Mouse (Mus musculus) kidney, embryonic 14.5 days (tissue): ENCODE measurements around the gene Pdhx. TPM values are rescaled to one million over a fixed set of nuclear protein-coding genes. Genes with fewer than 3 reads are reported as not detected.

ENCODE experiments used
- ATAC-seq: fragments of 200-750 bp; cut with Nextera tagmentation; 2 replicates; pipeline ENCODE4 v1.8.0; 2017; ENCODE audit warnings: moderate number of reproducible peaks, mild to moderate bottlenecking, moderate TSS enrichment, moderate library complexity; ENCODE audit not compliant: low FRiP score, low TSS enrichment
- H3K27ac ChIP-seq: fragments of 300-500 bp; sonication (generic); 2 replicates; pipeline ENCODE4 v1.5.1; 2014; ENCODE audit warnings: low read depth, mild to moderate bottlenecking, low read length, moderate library complexity, mixed read lengths
- H3K27me3 ChIP-seq: fragments of 300-500 bp; sonication (generic); 2 replicates; pipeline ENCODE4 v1.6.1; 2014; ENCODE audit warnings: mild to moderate bottlenecking, low read length; ENCODE audit not compliant: control insufficient read depth, insufficient read depth
- H3K36me3 ChIP-seq: fragments of 300-500 bp; sonication (generic); 2 replicates; pipeline ENCODE4 v1.6.1; 2014; ENCODE audit warnings: low read length, mixed read lengths; ENCODE audit not compliant: control insufficient read depth, insufficient read depth
- H3K4me1 ChIP-seq: fragments of 300-500 bp; sonication (generic); 2 replicates; pipeline ENCODE4 v1.6.1; 2014; ENCODE audit warnings: low read length, mixed read lengths; ENCODE audit not compliant: control insufficient read depth, insufficient read depth
- H3K4me2 ChIP-seq: fragments of 300-500 bp; sonication (generic); replicated peaks from 2 replicates; pipeline ENCODE4 v1.6.1; 2014; ENCODE audit warnings: low read depth, mild to moderate bottlenecking, low read length
- H3K4me3 ChIP-seq: fragments of 300-500 bp; sonication (generic); 2 replicates; pipeline ENCODE4 v1.5.1; 2014; ENCODE audit warnings: mild to moderate bottlenecking, low read length
- H3K9ac ChIP-seq: fragments of 300-500 bp; sonication (generic); 2 replicates; pipeline ENCODE4 v1.6.1; 2014; ENCODE audit warnings: low read depth, mild to moderate bottlenecking, low read length, moderate library complexity
- H3K9me3 ChIP-seq: fragments of 300-500 bp; sonication (generic); 2 replicates; pipeline ENCODE4 v1.6.1; 2016; ENCODE audit warnings: low read length; ENCODE audit not compliant: control insufficient read depth
- WGBS: fragments of 180-500 bp; shearing (Covaris S2); extraction: QIAGEN DNeasy Blood & Tissue Kit; methylation state at CpG from one replicate; pipeline ENCODE4 v1.1.7; 2014; 5-methylcytosine and 5-hydroxymethylcytosine counted together
- polyA plus RNA-seq: library from polyadenylated mRNA; unstranded; fragments of >200 nt; fragmentation: Nextera tagmentation; extraction: Ambion mirVana; gene quantifications from 2 replicates; pipeline ENCODE4 v1.2.1, GENCODE M21; 2014

Gene Pdhx
- polyA plus RNA-seq, 1 experiment from 2014 or later = 38.3 TPM

DNA sequence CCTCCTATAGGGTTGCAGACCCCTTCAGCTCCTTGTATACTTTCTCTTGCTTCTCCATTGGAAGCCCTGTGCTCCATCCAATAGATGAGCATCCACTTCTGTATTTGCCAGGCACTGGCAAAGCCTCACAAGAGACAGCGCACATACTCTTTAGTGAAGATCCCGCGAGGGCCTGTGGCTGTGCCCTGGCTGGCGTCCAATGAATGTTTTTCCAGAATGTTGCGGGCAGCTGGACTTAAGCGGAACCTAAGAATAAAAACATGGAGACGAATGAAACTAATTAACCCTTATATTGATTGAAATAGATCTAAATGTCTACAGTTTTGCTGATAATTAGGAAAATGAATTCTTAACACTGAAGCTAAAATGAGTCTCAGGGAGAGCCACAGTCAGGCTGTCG lies 32.4 kb downstream of the Pdhx start:
- Histone ChIP-seq H3K9ac (no peak overlapping the region), H3K4me2 (no peak overlapping the region), H3K36me3 (peaks cover 4% of the 10 kb centered on the region; the same call in 1 of the 2 replicates), H3K9me3 (no peaks in the 10 kb centered on the region), H3K4me3 (no peak overlapping the region), H3K4me1 (no peaks in the 10 kb centered on the region), H3K27ac (no peak overlapping the region), H3K27me3 (no peaks in the 10 kb centered on the region)
- no peak for ATAC-seq
- WGBS = 78% methylated on average over 8 of the region's 8 CpGs

DNA sequence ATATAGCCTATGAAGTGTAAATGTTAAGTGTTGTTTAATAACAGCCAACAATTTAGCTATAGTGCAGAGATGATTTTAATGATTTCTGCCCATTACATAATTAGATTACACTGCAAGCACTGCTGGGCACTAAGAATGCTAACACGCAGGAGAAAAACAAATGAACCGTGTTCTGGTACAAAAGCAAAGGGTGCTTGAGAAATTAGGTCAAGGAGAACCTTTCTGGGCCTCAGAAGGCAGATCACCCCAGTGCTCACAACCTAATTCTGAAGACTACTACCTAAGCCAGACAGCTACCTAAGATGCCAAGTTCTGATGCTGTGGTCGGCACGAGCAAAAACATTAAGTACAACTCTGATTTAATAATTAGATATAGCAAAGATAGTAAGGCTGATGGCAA lies 35.5 kb downstream of the Pdhx start:
- 83% methylated on average over 4 of the region's 4 CpGs for WGBS
- Histone ChIP-seq H3K4me1 (no peaks in the 10 kb centered on the region), H3K4me3 (no peak overlapping the region), H3K27me3 (no peaks in the 10 kb centered on the region), H3K9ac (no peak overlapping the region), H3K4me2 (no peak overlapping the region), H3K27ac (no peak overlapping the region), H3K36me3 (peaks cover 6% of the 10 kb centered on the region; the same call in 1 of the 2 replicates), H3K9me3 (no peaks in the 10 kb centered on the region)
- no peak for ATAC-seq

DNA sequence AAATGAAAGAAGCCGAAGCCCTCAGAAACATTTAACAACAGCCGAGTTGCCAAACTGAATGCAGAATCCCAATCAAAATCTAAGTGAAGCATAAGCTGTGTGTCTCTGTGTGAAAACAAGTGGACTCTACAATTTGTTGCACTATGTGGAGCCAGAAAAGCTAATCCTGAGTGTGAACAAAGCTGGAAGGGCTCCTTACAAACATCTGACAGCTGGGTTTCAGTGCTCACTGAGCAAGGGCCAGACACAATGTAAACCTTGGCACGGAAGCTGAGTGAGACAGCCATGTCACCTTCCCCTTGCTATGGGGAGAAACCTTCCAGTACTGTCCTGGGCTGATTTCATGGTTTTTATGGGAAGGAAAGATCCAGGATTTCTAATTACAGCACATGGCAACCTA lies 50.6 kb downstream of the Pdhx start:
- H3K27me3 ChIP-seq = no peaks in the 10 kb centered on the region
- H3K4me2 ChIP-seq = no peak overlapping the region
- 94% methylated on average over 3 of the region's 3 CpGs for WGBS
- no peak for ATAC-seq
- no peaks in the 10 kb centered on the region for H3K4me1 ChIP-seq
- peaks cover 8% of the 10 kb centered on the region; the same call in 1 of the 2 replicates for H3K36me3 ChIP-seq
- H3K27ac ChIP-seq = no peak overlapping the region
- H3K9ac ChIP-seq = no peak overlapping the region
- no peaks in the 10 kb centered on the region for H3K9me3 ChIP-seq
- no peak overlapping the region for H3K4me3 ChIP-seq

DNA sequence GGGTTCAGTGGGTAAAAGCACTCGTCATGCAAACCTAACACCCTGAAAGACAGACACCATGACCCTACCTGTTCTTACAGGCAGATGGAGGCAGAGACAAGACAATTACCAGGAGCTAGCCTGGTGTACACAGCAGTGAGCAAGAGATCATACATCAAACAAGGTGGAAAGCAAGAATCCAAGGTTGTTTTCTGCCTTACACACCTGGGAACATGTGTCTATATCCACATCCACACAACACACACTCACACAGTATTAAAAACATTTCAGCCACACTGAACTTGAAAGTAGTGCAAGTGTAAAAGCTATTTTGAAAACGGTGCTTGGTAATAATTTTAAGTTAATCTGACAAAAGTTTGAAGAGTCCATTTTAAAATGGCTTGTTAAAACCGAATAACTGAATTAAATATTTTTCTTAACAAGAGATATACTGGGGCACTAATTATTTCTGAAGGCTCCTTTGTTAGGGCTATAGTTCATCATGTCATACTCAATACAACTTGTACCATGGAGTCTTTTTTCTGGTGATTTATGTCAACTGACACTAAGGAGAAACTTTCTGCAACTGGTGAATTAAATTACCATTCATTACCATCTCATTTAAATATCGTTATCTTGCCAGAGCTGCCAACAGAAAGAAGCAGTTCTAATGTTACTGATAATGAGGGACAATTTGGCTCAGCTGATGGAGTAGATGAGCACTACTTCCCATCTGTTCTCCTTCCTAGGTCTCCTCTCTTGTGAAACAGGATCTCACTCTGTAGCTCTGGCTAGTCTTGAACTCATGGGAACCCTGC lies 52.9 kb downstream of the Pdhx start:
- H3K4me3 ChIP-seq = no peak overlapping the region
- H3K27ac ChIP-seq = no peak overlapping the region
- H3K9ac ChIP-seq = no peak overlapping the region
- H3K36me3 ChIP-seq = peaks cover 6% of the 10 kb centered on the region; the same call in 1 of the 2 replicates
- 85% methylated on average over 4 of the region's 4 CpGs for WGBS
- no peak overlapping the region for H3K4me2 ChIP-seq
- H3K27me3 ChIP-seq = no peaks in the 10 kb centered on the region
- no peaks in the 10 kb centered on the region for H3K4me1 ChIP-seq
- no peak for ATAC-seq
- H3K9me3 ChIP-seq = no peaks in the 10 kb centered on the region

DNA sequence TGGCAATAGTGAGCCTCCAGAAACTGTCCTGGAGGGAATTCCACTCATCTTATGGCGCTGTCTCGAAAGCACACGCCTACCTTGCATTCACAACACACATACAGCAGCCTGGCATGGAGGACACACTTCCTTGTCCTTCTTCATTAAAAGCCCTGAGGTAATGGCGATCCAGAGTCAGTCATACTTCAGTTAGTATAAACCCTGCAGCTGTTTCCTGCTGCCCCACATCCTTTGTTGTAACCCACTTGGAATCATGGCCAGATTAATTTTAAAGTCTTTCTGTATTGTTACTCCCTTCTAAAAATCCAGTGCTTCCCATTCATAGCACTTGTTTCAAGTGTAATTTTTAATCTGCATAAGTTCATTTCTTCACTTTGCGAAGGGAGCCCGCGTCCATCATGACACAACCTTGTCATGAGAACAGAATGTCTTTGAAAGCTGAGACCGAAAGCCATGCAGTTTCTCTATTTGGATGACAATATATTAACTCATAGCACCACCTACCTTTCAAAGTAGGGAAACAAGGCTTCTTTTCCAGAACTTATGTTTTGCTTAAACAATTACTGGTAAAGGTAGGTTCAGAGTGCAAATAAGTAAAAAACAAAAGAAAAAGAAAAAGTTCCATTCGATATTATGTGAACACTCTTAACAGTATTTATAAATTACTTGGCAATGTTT lies 54.4 kb downstream of the Pdhx start:
- Histone ChIP-seq H3K9me3 (no peaks in the 10 kb centered on the region), H3K4me2 (no peak overlapping the region), H3K9ac (no peak overlapping the region), H3K4me1 (no peaks in the 10 kb centered on the region), H3K36me3 (peaks cover 6% of the 10 kb centered on the region; the same call in 1 of the 2 replicates), H3K27me3 (no peaks in the 10 kb centered on the region), H3K4me3 (no peak overlapping the region), H3K27ac (no peak overlapping the region)
- no peak for ATAC-seq
- 77% methylated on average over 9 of the region's 9 CpGs for WGBS

DNA sequence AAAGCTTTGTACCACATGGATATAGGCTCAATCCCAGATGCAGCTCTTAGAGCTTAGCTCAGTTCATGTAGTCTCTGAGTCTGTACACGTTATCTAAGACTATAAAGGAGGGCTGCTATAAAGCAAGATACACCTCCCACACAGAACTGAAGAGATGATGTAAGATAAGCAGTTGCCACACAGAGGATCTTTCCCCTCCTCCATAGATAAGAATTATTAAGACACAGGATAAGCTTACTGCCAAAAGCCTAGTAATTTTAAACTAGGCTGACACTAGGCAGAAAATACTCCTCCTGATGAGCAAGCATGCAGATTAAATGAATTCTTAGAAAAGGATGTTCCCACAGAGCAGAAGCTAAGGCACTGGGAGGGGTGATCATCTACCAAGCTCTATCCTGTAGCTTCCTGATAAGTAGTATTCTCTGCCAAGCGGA lies 55.9 kb downstream of the Pdhx start:
- Histone ChIP-seq H3K9me3 (no peaks in the 10 kb centered on the region), H3K4me1 (no peaks in the 10 kb centered on the region), H3K4me2 (no peak overlapping the region), H3K36me3 (peaks cover 6% of the 10 kb centered on the region; the same call in 1 of the 2 replicates), H3K4me3 (no peak overlapping the region), H3K27ac (no peak overlapping the region), H3K27me3 (no peaks in the 10 kb centered on the region), H3K9ac (no peak overlapping the region)
- ATAC-seq = 0 out of 2 replicates have a peak, but pooled peaks have one; percentile 60
- WGBS = 43% methylated on average over 2 of the region's 2 CpGs

DNA sequence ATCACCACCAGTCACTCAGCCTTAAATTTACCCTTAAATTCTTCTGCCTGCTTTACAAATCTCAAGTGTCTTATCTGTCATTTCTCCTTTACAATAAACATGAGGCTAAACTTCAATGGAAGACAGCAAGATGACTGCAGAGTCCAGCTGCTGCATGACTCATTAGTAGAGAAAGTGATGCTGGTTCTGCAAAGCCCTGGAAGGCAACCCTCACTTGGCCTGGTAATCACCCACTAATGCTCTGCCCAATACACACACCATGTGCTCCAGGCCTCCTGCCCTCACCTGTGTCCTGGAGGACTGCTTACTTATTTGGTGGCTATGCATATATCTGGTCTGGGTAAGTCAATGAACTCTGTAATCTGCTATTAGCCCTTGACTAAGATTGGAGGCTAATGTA lies 57.2 kb downstream of the Pdhx start:
- Histone ChIP-seq H3K27me3 (no peaks in the 10 kb centered on the region), H3K27ac (no peak overlapping the region), H3K4me2 (no peak overlapping the region), H3K9ac (no peak overlapping the region), H3K4me3 (no peak overlapping the region), H3K9me3 (no peaks in the 10 kb centered on the region), H3K4me1 (no peaks in the 10 kb centered on the region), H3K36me3 (no peaks in the 10 kb centered on the region)
- no peak for ATAC-seq

DNA sequence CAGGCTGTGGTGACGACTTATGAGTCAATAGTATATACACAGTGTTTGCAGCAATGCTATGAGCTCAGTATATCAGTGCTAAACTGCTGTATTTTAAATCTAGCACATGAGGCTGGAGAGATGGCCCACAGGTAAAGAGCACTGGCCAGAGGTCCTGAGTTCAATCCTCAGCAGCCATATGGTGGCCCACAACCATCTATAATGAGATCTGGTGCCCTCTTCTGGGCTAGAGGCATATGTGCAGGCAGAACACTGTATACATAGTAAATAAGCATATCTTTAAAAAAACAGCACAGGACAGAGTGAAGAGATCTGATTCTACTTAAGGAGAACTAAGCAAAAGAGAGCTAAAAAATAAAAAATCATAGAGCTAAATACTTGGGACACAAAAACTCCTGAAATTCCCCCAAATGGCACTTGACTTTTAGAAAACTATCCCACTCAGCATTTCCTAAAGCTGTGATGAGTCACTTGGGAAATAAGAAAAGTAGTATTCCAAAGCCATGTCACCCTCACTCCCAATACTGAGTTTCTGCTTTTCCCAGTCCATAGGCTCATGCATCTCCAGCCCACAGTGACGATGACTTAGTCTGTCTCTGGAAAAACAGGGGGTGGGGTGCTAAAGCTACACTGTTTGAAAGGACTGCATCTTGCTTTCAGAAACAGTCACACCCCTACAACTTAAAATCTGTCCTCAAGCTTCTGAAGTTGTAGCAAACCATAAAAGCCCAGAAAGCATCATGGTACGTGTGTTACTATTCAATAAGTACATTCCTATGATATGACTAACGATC lies 60.3 kb downstream of the Pdhx start:
- H3K4me1 ChIP-seq = no peaks in the 10 kb centered on the region
- H3K4me3 ChIP-seq = no peak overlapping the region
- H3K9ac ChIP-seq = no peak overlapping the region
- no peaks in the 10 kb centered on the region for H3K27me3 ChIP-seq
- 81% methylated on average over 4 of the region's 4 CpGs for WGBS
- no peaks in the 10 kb centered on the region for H3K36me3 ChIP-seq
- H3K4me2 ChIP-seq = no peak overlapping the region
- no peak for ATAC-seq
- H3K9me3 ChIP-seq = no peaks in the 10 kb centered on the region
- no peak overlapping the region for H3K27ac ChIP-seq
